Mouse (Mus musculus) B cell, adult (primary cell): ENCODE results near the gene Tmem246. TPM values are rescaled to one million over a fixed set of nuclear protein-coding genes. Genes with fewer than 3 reads are reported as not detected.

ENCODE experiments used
- total RNA-seq: library from RNA; stranded (reverse); gene quantifications from 4 replicates; pipeline ENCODE4 v1.2.4, GENCODE M21; 2023; ENCODE audit not compliant: inconsistent age

Tmem246 gene
- not detected in 4 replicates for total RNA-seq

DNA sequence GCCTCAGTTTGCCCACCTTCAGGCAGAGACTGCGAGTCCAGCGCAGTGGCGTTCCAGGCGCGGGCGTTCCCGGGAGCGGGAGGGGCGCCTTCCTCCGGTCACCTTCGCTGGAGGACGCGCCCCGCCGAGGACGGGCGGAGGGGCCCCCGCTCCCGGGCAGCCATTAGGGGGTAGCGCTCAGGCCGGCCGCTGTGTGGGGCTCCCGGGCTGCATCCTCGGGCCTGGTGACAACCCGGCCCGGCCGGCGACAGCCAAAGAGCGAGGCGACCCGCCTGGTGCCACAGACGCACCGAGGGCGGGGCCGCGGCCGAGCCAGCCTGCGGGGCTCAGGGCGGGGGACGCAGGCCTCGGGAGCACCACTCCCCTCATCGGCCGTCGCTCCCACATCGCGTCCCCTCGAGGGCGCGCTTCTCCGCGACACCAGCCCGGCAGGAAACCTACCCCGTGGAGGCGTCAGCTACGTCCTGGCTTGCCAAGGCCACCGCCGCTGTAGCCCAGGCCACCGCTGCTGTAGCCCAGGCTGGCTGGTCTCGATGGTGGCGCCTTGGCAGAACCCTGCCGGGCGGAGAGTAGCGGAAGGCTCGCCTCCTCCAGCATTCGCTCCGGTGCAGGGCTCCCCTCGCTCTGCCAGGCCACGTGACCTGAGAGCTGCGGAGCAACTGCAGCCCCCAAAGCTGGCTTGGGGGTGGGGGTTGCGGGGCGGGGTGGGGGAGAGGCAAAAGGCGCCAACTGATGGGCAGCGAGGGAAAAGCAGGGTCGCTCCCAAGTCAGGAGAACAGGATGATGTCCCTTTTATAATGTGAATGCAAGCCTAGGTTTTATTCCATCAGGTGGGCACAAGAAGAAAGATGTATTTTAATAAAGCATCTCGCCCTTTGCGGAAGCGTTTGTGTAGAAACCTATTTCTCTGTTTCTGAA, at the start of gene Tmem246:
Gene Tmem246, minus strand, starts transcription at position 694 of the 918 bp plus-strand sequence.

DNA sequence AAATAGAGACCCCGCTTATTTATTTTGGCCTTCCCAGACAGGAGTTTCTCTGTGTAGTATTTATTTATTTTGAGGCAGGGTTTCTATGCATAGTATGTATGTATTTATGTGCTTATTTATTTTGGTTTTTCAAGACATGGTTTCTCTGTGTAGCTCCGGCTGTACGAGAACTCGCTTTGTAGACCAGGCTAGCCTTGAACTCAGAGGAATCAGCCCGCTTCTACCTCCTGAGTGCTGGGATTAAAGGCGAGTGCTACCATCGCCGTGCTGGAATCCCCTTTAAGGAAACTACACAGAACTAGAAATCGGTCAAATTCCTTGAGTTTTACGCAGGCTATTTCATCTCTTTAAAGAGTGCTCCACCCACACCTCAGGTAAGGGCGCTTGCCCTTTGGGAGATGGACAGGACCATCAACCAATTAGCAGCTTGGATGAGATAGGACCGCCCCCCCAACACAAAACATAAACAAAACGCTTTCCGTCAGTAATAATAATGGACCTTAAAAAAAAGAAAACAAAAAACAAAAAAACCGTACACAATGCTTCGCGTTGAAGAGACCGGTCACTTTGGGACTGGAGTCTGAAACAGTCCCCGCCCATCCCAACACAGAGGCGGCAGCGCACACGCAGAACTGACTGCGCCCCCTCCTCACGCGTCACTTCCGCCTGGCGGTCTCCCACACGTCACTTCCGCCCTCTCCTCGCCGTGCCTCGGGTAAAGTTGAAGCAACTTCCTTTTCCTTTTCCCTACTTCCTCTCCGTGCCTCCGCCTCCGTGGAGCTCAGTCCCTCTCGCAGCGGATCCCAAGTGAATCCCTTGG, 33.9 kb upstream of the Tmem246 start, which contains the start of gene Rnf20:
Gene Rnf20, plus strand, starts transcription at position 688 of the 820 bp plus-strand sequence.

DNA sequence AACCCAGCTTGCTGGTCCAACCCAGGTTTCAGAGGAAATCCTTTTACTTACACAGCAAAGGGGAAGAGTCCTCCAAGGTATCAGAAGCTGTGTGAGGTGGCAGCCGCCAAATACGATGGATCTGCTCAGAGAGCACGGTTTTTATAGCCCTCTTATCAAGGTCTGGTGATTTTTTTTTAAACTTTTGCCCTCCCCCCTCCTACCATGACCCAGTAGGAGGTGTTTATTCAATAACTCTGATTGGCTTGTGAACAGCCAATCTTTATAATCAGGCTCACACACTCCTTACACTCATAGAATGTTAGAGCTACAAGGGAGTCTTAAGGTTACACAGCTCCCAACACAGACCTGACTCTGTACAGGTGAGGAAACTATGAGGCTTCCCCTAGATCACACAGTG, 48.3 kb downstream of the Tmem246 start, which contains the start of gene Aldob:
Gene Aldob, minus strand, starts transcription at position 164 of the 400 bp plus-strand sequence.

Other genes starting within 250 kb of the Tmem246 start
- not detected in 4 replicates for gene Acnat2, start 189.7 kb downstream of the Tmem246 start, total RNA-seq
- not detected in 4 replicates for gene Acnat1, start 124.0 kb downstream of the Tmem246 start, total RNA-seq
- gene Baat, start 91.3 kb downstream of the Tmem246 start, total RNA-seq: not detected in 4 replicates
- gene Mrpl50, start 76.8 kb downstream of the Tmem246 start, total RNA-seq: 9.6 to 11.1 TPM (median 10.7 TPM) in 4 replicates
- gene Zfp189, start 76.7 kb downstream of the Tmem246 start, total RNA-seq: 3.9 to 4.6 TPM (median 4.2 TPM) in 4 replicates
- gene Aldob, start 48.3 kb downstream of the Tmem246 start, total RNA-seq: not detected in 4 replicates
- gene Rnf20, start 34.1 kb upstream of the Tmem246 start, total RNA-seq: 137 to 144 TPM (median 141 TPM) in 4 replicates
- not detected in 4 replicates for gene Ppp3r2, start 84.1 kb upstream of the Tmem246 start, total RNA-seq
- gene Grin3a, start 247.9 kb upstream of the Tmem246 start, total RNA-seq: not detected in 4 replicates